Mouse (Mus musculus) 3T3-L1 (cell line): ENCODE measurements around the gene Thumpd3.

Experiments
- DNase-seq: peaks from one replicate; pipeline ENCODE4 v3.0.0-alpha.2; 2015; ENCODE audit warnings: low read depth, low spot score

Gene Thumpd3

DNA sequence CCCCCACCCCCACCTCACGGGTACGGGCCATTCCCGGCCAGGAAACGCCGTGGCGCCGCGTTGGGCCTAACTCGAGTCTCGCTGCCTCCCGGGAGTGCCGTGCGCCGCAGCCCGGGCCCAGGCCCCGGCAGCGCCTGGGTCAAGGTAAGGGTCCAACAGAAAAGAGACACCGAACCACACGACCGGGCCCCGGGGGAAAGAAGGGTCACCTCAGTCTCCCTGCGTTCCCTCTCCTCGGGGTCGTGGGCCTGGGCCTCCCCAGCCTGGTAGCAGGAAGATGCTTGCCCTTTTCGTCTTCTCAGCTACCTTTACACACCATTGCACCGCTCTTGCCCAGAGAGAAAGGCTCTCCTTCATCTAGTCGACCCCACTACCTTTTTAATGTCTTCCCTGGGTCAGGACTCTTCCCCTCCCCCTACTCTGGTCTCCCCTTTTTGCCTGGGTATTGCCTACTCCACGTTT is 31.6 kb downstream of the Thumpd3 start:
- peak; percentile 57 for DNase-seq

DNA sequence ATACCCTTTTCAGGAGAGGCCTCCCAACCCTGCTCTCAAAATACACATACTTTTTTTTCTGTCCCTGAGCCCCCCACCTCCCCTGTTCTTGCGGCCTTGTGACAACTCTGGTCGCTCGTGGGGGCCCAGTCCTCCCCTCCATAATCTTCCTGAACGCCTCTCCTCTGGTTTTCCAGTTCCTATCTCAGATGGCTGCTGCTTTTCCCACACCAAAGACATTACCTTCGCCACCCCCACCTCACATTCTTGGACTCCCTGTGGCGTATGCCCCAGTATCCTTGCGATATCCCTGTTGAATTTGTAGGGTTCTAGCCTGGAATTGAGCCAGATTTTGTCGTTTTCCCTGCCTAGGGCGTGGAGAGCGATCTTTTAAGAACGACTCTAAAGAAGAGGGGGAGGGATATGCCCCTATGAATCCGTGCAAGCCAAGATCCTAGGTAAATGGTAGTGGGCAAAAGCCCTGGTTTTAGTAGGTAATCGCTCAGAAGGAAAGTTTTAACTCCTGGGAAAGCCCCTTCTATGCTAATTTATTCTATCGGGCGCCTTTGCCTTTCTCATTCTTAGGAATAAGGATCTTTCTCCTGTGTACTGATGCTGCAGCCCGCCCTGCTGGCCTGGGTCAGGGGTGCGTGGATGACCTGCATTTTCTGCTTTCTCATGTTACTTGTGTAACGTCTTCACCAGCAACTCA is 32.2 kb downstream of the Thumpd3 start:
- DNase-seq = peak; percentile 76

DNA sequence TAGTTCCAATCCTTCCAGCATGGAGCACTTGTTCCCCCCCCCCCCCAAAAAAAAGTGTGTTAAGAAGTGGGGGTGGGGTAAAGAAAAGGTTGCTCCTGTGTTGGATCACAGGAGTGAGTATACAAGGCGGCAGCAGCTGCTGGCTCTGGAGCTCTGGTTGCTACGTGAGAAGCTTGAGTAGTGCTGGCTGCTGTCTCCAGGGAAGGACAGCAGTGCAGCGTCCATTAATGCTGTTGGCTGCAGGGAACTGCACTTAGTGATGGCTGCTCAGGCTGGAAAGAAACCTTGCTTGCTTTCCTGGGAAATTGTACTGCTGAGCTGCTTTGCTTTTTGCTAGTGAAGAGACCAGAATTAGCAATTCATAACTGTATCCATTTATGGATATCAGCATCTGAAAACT is 33.5 kb downstream of the Thumpd3 start:
- peak; percentile 73 for DNase-seq

DNA sequence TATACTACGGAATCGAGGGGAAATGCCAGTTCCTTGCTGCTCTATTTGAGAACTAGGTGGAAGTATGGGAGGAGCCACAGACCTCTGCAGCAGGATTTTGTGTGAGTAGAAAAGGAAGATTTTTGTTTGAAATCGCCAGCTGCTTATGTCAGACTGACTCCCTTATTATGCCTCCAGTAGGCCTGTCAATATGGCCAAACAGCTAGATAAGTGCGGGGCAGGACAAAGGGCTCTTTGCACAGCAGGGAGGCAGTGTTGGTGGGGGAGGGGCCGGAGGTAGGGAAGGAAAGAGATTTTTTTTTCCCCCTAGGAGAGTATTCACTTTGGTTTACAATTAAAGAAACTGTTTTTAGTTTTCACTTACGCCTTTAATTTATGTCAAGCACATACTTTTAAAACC is 36.2 kb downstream of the Thumpd3 start:
- no peak for DNase-seq

DNA sequence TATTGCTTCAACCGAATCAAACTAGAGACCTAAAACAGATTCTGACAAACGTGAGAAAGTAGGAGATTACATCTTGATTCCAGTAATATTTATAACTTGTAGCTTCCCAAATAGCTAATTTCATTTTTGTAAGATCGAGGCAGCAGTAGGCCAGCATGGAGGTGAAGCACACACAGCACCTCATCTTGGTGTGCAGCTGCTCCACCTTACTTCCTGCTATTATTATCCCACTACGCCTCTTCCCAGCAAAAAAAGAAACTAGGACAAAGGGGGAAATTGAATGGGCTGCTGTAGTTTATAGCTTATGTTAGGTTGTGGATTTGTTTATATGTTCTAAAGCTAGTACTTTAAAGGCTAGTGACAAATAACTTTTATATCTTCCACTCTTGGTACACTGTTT is 38.6 kb downstream of the Thumpd3 start:
- no peak for DNase-seq

DNA sequence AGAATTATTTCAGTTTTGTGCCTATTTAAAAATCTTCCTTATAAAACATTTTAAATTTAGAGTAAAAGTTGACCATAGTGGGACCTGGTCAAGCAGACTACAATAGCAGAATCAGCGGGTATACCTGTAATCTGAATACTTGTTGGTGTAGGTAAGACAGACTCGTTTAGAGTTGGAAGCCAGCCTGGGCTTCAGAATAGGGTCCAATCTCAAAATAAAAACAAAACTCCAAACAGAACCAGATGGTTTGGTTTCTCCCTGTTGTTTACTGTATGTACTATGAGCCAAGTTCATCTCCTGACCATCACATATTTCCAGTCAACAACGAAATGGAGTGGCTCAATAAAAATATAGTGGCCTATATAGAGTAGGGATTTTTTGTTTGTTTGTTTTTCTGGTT is 47.2 kb downstream of the Thumpd3 start:
- DNase-seq = no peak

DNA sequence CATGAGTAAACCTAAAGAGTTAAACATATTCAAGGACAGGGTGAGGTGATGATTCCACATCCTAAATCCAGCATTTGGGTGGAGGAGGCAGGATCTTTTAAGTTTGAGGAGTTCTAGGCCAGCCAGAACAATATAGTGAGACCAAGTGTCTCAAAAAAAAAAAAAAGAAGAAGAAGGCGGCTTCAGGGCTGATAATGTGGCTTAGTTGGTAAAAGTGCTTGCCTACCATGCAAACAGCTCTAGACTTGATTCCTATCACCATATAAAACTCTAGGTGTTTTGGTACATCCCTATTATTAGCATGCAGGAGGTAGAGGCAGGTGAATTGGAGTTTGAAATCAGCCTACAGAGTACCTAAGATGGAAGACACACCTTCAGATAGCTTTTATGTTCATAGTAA is 49.5 kb downstream of the Thumpd3 start:
- no peak for DNase-seq

DNA sequence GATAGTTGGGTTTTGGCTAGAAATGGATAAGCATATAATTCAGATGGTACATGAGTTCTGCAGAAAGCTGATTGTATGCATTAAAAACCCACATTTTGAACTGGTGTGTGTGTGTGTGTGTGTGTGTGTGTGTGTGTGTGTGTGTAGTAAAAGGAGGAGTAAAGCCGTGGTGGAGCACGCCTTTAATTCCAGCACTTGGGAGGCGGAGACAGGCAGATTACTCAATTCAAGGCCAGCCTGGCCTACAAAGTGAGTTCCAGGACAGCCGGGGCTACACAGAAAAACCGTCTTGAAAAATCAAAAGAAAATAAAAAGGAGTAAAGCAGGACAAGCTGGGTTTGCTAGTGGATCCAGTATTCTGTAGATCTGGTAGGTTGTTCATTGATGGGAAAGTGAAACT is 51.6 kb downstream of the Thumpd3 start:
- DNase-seq = peak; percentile 49

DNA sequence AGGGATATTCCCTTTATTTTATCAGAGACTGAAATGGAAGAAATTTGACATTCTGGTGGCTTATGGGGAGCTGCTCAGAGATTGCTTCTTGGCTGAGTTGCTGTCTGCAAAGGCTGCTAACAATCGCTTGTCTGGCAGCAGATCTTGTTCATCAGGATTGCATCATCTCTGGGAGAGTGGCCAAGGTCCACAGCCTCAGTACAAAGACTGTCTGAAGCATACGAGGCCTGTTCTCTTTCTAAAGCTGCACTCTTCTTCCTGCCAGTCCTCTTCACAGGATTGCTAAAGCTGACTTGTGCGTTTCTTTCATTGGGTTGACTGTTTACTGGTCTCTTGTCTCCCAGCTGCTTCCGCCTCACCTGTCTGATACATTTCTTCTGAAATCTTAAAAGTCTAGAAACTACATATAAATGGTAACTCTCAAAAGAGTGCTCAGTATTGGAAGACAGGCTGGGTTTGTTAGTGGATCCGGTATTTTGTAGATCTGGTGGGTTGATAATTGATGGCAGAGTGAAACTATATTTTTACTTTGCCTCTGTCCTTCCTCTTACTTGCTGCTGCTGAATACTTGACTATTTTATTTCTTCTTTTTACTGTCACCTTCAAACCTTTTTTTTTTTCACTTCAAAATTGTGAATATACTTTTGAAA is 53.7 kb downstream of the Thumpd3 start:
- peak; percentile 100 for DNase-seq

DNA sequence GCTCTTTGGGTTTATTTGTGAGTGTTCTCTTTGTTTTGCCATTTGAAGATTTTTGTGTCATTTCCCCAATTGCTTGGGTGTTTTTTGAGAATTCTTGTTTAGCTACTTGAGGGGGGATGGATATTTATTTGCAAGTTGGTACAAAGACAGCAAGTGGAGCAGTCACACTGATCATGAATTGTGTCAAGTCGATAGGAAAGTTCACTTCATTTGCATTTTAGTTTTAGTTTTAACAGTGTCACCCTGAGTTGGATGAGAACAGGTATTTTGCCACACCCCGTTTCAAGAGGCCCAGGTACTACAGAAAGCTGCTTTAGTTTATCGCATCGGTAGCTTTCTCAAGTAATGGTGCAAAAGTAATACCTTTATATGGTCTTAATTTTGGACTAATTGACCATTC is 56.5 kb downstream of the Thumpd3 start:
- DNase-seq = no peak

DNA sequence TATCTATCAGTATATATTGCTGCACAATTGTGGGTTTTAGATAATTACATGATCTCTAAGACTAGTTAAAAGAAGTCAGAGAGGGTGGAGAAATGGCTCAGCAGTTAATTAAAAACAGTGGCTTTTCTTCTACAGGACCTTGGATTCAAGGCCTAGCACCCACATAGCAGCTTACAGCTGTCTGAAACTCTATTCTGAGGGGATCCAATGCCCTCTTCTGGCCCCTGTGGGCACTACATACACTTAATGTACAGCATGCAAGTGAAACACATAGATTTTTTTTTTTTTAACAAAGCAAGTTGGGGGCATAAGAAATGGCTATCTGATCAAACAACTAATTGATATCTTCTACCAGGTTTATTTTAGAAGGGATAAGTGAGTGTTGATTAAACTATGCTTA is 57.7 kb downstream of the Thumpd3 start:
- peak; percentile 84 for DNase-seq

DNA sequence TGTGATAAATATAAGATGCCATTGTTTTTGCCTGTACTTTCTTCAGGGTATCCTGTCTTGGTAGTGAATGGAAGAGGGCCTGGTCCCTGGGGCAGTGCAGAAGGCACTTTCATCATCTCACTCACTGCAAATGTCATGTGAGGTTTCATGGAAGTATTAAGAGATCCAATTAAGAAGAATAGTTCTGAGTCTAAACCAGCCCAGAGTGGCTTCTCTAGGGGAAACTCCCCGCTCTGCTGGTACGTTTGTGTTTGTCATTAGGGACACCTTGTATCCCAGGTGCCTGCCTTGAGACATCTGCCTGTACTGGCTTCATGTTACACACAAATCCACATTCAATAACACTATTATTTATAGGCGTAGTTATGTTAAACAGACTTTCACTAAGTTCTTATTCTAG is 63.4 kb downstream of the Thumpd3 start:
- DNase-seq = no peak

DNA sequence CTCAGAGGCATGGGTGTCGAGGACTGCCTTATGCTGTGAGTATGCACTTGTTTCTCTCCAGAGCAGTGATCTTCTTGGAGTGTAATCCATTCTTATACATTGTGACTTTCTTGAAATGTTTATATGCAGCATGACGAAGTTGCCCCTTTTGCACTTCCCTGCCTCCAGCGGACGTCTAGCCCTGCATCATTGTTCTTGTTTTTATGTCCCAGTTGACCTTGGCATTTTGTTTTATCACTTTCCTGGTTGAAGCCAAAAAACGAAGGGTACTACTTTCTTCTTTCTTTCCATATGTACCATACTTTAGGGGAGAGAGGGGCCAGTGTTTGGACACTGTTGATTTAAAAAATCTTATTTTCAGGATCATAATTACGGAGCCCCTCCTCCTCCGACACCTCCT is 63.9 kb downstream of the Thumpd3 start:
- DNase-seq = no peak
